Mouse (Mus musculus): ENCODE measurements at regions not wholly inside any gene's neighbourhood (a gene's known extent, or its start where the extent isn't known, plus 50 kb on each side); places are given as distances from the start of the nearest gene placed in this dataset.

GRCm38 (mm10) chr11:43952151-43952550, 51.1 kb upstream of the Adra1b start:
- H3K36me3 ChIP-seq (ENCODE audit: insufficient read depth) = no peaks in the 10 kb centered on the region
- H3K9me3 ChIP-seq (ENCODE audit: low read depth, low read length) = no peaks in the 10 kb centered on the region
- H3K9ac ChIP-seq = no peak overlapping the region
- no peak overlapping the region for H3K27ac ChIP-seq (ENCODE audit: low read depth)
- H3K4me2 ChIP-seq = no peak overlapping the region
- no peaks in the 10 kb centered on the region for H3K27me3 ChIP-seq (ENCODE audit: insufficient read depth, low read length)
- H3K4me3 ChIP-seq (ENCODE audit: low read depth, low read length) = no peak overlapping the region
- DNase-seq = no peak
- 75% methylated on average over 1 of the region's 1 CpGs for WGBS
- ATAC-seq (ENCODE audit: insufficient read depth) = no peak
- no peaks in the 10 kb centered on the region for H3K4me1 ChIP-seq (ENCODE audit: insufficient read depth)
- no peak for TF ChIP-seq CTCF (IDR thresholded peaks at IDR 0.05; ENCODE audit: low read depth)

DNA sequence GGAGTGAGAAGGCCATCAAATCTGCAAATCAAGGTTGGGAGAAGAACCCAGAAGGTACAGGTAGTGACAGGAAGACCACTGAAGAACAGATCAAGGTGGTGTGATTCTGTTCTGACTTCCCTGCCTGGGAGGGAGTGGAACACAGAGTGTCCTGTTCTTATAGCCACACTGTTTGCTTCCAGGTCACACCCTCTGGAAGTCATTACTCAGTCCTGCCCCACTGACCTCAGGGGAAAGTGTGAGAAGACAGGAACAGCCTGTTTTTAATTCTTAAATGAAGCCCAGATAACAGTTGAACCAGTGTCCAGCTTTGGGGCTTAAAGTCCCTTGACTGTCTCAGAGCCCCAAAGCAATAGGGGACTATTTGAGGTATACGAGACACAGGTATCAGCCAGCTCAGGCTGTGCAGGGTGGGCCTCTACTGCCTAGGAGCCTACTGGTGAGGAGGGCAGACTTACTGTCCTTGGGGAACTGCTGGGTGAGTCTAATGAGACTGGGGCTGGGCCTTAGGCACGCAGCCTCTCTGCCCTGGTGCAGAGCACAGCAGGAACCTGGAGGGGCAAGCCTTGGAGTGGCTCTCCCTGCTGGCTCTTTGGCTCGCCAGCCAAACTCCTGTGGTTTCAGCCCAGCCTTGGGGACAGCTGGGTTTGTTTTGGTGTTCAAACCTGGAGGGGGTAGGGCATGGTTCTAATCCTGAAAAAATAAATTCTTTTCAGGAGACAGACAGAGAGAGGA, 57.4 kb upstream of the Adra1b start:
- Histone ChIP-seq H3K9ac (no peak overlapping the region), H3K4me1 (ENCODE audit: insufficient read depth) (no peaks in the 10 kb centered on the region), H3K36me3 (ENCODE audit: insufficient read depth) (no peaks in the 10 kb centered on the region), H3K27me3 (ENCODE audit: insufficient read depth, low read length) (no peaks in the 10 kb centered on the region), H3K9me3 (ENCODE audit: low read depth, low read length) (no peaks in the 10 kb centered on the region), H3K27ac (ENCODE audit: low read depth) (no peak overlapping the region), H3K4me2 (no peak overlapping the region), H3K4me3 (ENCODE audit: low read depth, low read length) (no peak overlapping the region)
- WGBS = 43% methylated on average over 3 of the region's 3 CpGs
- DNase-seq = peak; percentile 35
- TF ChIP-seq CTCF (IDR thresholded peaks at IDR 0.05; ENCODE audit: low read depth) = no peak
- peak; percentile 35; the same call in 1 of the 2 replicates for ATAC-seq (ENCODE audit: insufficient read depth)

- H3K27ac ChIP-seq (ENCODE audit: low read depth) = no peak overlapping the region
- WGBS = 24% methylated on average over 2 of the region's 2 CpGs
- no peak for TF ChIP-seq CTCF (IDR thresholded peaks at IDR 0.05; ENCODE audit: low read depth)
- H3K27me3 ChIP-seq (ENCODE audit: insufficient read depth, low read length) = no peaks in the 10 kb centered on the region
- no peak overlapping the region for H3K9ac ChIP-seq
- no peaks in the 10 kb centered on the region for H3K36me3 ChIP-seq (ENCODE audit: insufficient read depth)
- no peak overlapping the region for H3K4me2 ChIP-seq
- no peak for ATAC-seq (ENCODE audit: insufficient read depth)
- no peak overlapping the region for H3K4me3 ChIP-seq (ENCODE audit: low read depth, low read length)
- H3K4me1 ChIP-seq (ENCODE audit: insufficient read depth) = no peaks in the 10 kb centered on the region
- H3K9me3 ChIP-seq (ENCODE audit: low read depth, low read length) = no peaks in the 10 kb centered on the region
- peak; percentile 23 for DNase-seq
These were observed 57.9 kb upstream of the Adra1b start for GRCm38 (mm10) chr11:43958976-43959315.

DNA sequence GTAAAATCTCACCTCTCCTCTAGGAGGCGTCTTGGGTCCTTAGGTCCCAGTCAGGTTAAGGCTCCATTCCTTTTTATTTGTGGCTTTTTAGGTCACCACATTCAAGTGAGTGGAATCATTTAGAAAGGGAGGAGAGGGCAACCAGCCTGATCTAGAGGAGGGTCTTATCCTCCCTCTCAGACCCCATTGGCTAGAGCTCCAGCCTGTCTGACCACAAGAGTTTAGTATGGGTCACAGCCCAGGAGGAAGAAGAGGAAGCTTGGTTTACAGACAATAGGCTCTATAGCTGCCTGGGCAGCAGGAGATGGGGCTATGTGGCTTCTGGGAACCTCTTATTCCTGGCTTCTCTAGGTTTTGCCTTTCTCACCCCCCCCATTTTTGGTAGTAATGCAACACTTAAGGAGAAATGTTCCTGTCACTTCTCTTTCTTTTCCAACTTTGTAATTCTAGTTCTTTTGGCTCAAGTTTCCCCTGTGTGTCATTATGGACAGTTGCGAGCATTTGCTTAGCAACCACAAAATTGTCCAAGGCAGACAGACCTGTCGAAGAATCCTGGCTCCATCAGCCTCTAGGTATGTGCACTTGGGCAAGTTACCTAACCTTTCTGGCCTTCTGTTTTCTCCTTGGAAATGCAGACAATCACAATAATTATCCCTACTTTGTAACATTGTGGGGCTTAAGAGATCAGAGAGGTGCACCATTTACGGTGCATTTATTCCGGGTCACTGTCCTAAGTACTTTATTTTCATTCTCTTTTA, 59.5 kb upstream of the Adra1b start:
- Histone ChIP-seq H3K36me3 (ENCODE audit: insufficient read depth) (no peaks in the 10 kb centered on the region), H3K27me3 (ENCODE audit: insufficient read depth, low read length) (no peaks in the 10 kb centered on the region), H3K27ac (ENCODE audit: low read depth) (no peak overlapping the region), H3K9ac (no peak overlapping the region), H3K9me3 (ENCODE audit: low read depth, low read length) (no peaks in the 10 kb centered on the region), H3K4me1 (ENCODE audit: insufficient read depth) (no peaks in the 10 kb centered on the region), H3K4me3 (ENCODE audit: low read depth, low read length) (no peak overlapping the region), H3K4me2 (no peak overlapping the region)
- 85% methylated on average over 5 of the region's 5 CpGs for WGBS
- no peak for DNase-seq
- no peak for TF ChIP-seq CTCF (IDR thresholded peaks at IDR 0.05; ENCODE audit: low read depth)
- ATAC-seq (ENCODE audit: insufficient read depth) = no peak

DNA sequence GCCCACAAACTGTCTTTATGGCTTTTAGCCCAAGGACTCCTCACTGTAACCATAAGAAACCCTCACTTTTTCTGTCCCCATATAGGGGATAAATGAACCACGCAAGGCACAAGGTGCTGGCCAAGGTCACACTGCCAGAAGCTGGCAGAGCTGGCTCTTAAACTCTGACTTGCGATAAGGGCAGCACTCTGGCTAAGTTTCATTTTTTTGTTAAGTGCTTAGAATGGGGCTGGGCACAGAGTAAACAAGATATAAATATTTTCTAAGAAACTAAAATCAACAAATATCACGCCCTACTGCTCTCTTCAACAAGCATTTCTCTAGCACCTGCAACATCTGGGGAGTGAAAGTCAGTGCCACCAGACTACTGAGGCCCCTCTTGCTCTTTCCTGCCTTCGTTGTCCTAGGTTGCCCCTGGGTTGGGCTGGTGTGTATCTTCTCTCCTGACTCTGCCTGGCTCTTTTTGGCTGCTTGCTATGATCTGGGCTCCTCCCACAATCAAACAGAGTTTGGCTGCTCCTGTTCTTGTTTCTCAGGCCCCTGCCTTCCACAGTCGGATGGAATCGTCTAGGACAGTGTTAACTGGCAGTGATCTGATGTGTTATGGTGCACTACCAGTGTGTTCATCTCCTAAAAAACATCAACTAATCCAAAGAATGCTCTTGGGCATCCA, 60.5 kb upstream of the Adra1b start:
- H3K27me3 ChIP-seq (ENCODE audit: insufficient read depth, low read length) = no peaks in the 10 kb centered on the region
- ATAC-seq (ENCODE audit: insufficient read depth) (no peak), DNase-seq (no peak)
- no peaks in the 10 kb centered on the region for H3K4me1 ChIP-seq (ENCODE audit: insufficient read depth)
- no peaks in the 10 kb centered on the region for H3K9me3 ChIP-seq (ENCODE audit: low read depth, low read length)
- H3K27ac ChIP-seq (ENCODE audit: low read depth) = no peak overlapping the region
- no peaks in the 10 kb centered on the region for H3K36me3 ChIP-seq (ENCODE audit: insufficient read depth)
- H3K9ac ChIP-seq = no peak overlapping the region
- no peak overlapping the region for H3K4me2 ChIP-seq
- TF ChIP-seq CTCF (IDR thresholded peaks at IDR 0.05; ENCODE audit: low read depth) = no peak
- WGBS = 63% methylated on average over 6 of the region's 6 CpGs
- H3K4me3 ChIP-seq (ENCODE audit: low read depth, low read length) = no peak overlapping the region

DNA sequence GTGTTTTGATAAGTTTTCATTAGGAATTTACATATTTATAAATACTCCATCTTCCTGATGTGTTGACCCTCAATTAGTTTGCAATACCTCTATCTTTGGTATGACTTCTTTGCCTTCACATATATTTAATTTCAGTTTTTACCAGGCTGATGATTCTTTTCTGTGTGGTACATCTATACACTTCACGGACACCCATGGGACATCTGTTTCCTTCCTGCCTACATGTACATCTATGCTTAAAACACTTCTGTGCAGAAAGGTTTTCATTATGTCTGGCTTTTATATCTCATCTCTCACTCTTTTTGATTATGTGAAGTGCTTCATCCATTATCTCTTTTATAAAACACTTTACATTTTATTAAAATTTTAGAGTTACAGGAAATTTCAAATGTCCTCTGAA, 66.8 kb upstream of the Adra1b start:
- no peak overlapping the region for H3K27ac ChIP-seq (ENCODE audit: low read depth)
- no peak overlapping the region for H3K4me3 ChIP-seq (ENCODE audit: low read depth, low read length)
- TF ChIP-seq CTCF (IDR thresholded peaks at IDR 0.05; ENCODE audit: low read depth) = no peak
- WGBS = 84% methylated on average over 1 of the region's 1 CpGs
- ATAC-seq (ENCODE audit: insufficient read depth) = no peak
- no peaks in the 10 kb centered on the region for H3K9me3 ChIP-seq (ENCODE audit: low read depth, low read length)
- no peak overlapping the region for H3K9ac ChIP-seq
- no peak for DNase-seq
- no peak overlapping the region for H3K4me2 ChIP-seq
- no peaks in the 10 kb centered on the region for H3K4me1 ChIP-seq (ENCODE audit: insufficient read depth)
- H3K36me3 ChIP-seq (ENCODE audit: insufficient read depth) = no peaks in the 10 kb centered on the region
- H3K27me3 ChIP-seq (ENCODE audit: insufficient read depth, low read length) = no peaks in the 10 kb centered on the region

DNA sequence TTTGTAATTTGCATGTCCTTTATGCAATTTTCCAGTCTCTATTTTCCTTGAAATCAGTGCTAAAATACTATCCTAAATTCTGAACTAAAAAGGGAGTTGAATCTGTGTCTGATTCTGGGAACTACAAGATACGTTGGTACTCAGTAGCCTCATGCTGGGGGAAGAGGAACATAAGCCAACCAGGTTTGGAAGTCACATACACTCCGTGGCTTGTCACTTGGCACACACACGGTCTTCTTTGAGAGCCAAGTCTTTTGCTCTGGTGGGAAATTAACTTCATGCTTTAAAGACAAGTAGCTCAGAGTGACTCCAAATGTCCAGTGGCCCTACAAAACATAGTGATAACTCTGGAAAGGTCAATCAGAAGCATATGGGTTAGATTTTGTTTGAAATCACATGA, 70.9 kb upstream of the Adra1b start:
- WGBS = 65% methylated on average over 3 of the region's 3 CpGs
- Histone ChIP-seq H3K9ac (no peak overlapping the region), H3K27ac (ENCODE audit: low read depth) (no peak overlapping the region), H3K4me3 (ENCODE audit: low read depth, low read length) (no peak overlapping the region), H3K36me3 (ENCODE audit: insufficient read depth) (no peaks in the 10 kb centered on the region), H3K27me3 (ENCODE audit: insufficient read depth, low read length) (no peaks in the 10 kb centered on the region), H3K4me1 (ENCODE audit: insufficient read depth) (no peaks in the 10 kb centered on the region), H3K4me2 (no peak overlapping the region), H3K9me3 (ENCODE audit: low read depth, low read length) (no peaks in the 10 kb centered on the region)
- DNase-seq (no peak), ATAC-seq (ENCODE audit: insufficient read depth) (no peak)
- TF ChIP-seq CTCF (IDR thresholded peaks at IDR 0.05; ENCODE audit: low read depth) = no peak

Data from lung, embryonic 14.5 days (tissue).